Mouse (Mus musculus) heart, embryonic 14.5 days (tissue): ENCODE data around the gene Arhgap18. TPM values are rescaled to one million over a fixed set of nuclear protein-coding genes. Genes with fewer than 3 reads are reported as not detected.

Source experiments
- ATAC-seq: fragments of 200-750 bp; cut with Nextera tagmentation; 2 replicates; pipeline ENCODE4 v1.8.0; 2017; ENCODE audit warnings: low read depth, moderate TSS enrichment; ENCODE audit not compliant: insufficient number of reproducible peaks, insufficient read depth, low FRiP score
- H3K27ac ChIP-seq, 2 experiments: fragments of 200-500 bp in 1 of 2; fragments of 300-500 bp in 1 of 2; sonication (generic) in 1 of 2; replicated peaks in 1 of 2; 2 replicates each; pipeline ENCODE4 v1.5.1; 2012 to 2014; ENCODE audit warnings: low read depth in 2 of 2, low read length in 2 of 2, control low read depth in 1 of 2, mild to moderate bottlenecking in 1 of 2, mixed read lengths in 1 of 2; ENCODE audit not compliant: control insufficient read depth in 1 of 2, insufficient read depth in 1 of 2
- H3K27me3 ChIP-seq: fragments of 300-500 bp; sonication (generic); 2 replicates; pipeline ENCODE4 v1.6.1; 2014; ENCODE audit warnings: mild to moderate bottlenecking, low read length, control low read depth; ENCODE audit not compliant: control insufficient read depth, insufficient read depth
- H3K36me3 ChIP-seq: fragments of 300-500 bp; sonication (generic); 2 replicates; pipeline ENCODE4 v1.6.1; 2014; ENCODE audit warnings: mild to moderate bottlenecking, control low read depth, low read length, mixed read lengths; ENCODE audit not compliant: control insufficient read depth, insufficient read depth
- H3K4me1 ChIP-seq, 2 experiments: fragments of 200-500 bp in 1 of 2; fragments of 300-500 bp in 1 of 2; sonication (generic) in 1 of 2; 2 replicates each; pipeline ENCODE4 v1.6.1; 2012 to 2014; ENCODE audit warnings: low read length in 2 of 2, control low read depth in 1 of 2, mixed read lengths in 1 of 2; ENCODE audit not compliant: control insufficient read depth in 2 of 2, insufficient read depth in 2 of 2
- H3K4me2 ChIP-seq: fragments of 300-500 bp; sonication (generic); 2 replicates; pipeline ENCODE4 v1.6.1; 2014; ENCODE audit warnings: mild to moderate bottlenecking, low read length
- H3K4me3 ChIP-seq, 2 experiments: fragments of 200-500 bp in 1 of 2; fragments of 300-500 bp in 1 of 2; sonication (generic) in 1 of 2; 2 replicates each; pipeline ENCODE4 v1.5.1; 2012 to 2014; ENCODE audit warnings: low read length in 2 of 2, mild to moderate bottlenecking in 2 of 2, control low read depth in 1 of 2, low read depth in 1 of 2, moderate library complexity in 1 of 2; ENCODE audit not compliant: control insufficient read depth in 1 of 2, insufficient read depth in 1 of 2
- H3K9ac ChIP-seq: fragments of 300-500 bp; sonication (generic); 2 replicates; pipeline ENCODE4 v1.6.1; 2014; ENCODE audit warnings: mild to moderate bottlenecking, low read length
- H3K9me3 ChIP-seq: fragments of 300-500 bp; sonication (generic); 2 replicates; pipeline ENCODE4 v1.6.1; 2016; ENCODE audit warnings: low read length, control low read depth; ENCODE audit not compliant: control insufficient read depth
- WGBS: fragments of 180-500 bp; shearing (Covaris S2); extraction: QIAGEN DNeasy Blood & Tissue Kit; methylation state at CpG from one replicate; pipeline ENCODE4 v1.1.7; 2014; 5-methylcytosine and 5-hydroxymethylcytosine counted together
- polyA plus RNA-seq: library from polyadenylated mRNA; unstranded; fragments of >200 nt; fragmentation: Nextera tagmentation; extraction: Ambion mirVana; gene quantifications from 2 replicates; pipeline ENCODE4 v1.2.1, GENCODE M21; 2014

Arhgap18 gene
- polyA plus RNA-seq, 1 experiment from 2014 or later = 44.9 TPM

- Histone ChIP-seq H3K9me3 (no peaks in the 10 kb centered on the region), H3K9ac (no peak overlapping the region), H3K4me1 (peaks cover 0 to 9% of the 10 kb centered on the region in 2 experiments; a peak in 2 of 4 replicates), H3K27ac (no peak overlapping the region), H3K36me3 (no peaks in the 10 kb centered on the region), H3K4me3 (no peak overlapping the region), H3K4me2 (no peak overlapping the region), H3K27me3 (no peaks in the 10 kb centered on the region)
- ATAC-seq = no peak
- WGBS = 92% methylated on average over 3 of the region's 3 CpGs
Measured at GRCm38 (mm10) chr10:26832068-26832467, 78.8 kb downstream of the Arhgap18 start.

- Histone ChIP-seq H3K27ac (no peak overlapping the region), H3K27me3 (no peaks in the 10 kb centered on the region), H3K4me1 (peaks cover 0 to 9% of the 10 kb centered on the region in 2 experiments; a peak in 2 of 4 replicates), H3K9me3 (no peaks in the 10 kb centered on the region), H3K36me3 (no peaks in the 10 kb centered on the region), H3K4me3 (no peak overlapping the region), H3K4me2 (no peak overlapping the region), H3K9ac (no peak overlapping the region)
- no peak for ATAC-seq
- WGBS = 88% methylated on average over 3 of the region's 3 CpGs
Measured at GRCm38 (mm10) chr10:26832669-26833249, 79.5 kb downstream of the Arhgap18 start.

DNA sequence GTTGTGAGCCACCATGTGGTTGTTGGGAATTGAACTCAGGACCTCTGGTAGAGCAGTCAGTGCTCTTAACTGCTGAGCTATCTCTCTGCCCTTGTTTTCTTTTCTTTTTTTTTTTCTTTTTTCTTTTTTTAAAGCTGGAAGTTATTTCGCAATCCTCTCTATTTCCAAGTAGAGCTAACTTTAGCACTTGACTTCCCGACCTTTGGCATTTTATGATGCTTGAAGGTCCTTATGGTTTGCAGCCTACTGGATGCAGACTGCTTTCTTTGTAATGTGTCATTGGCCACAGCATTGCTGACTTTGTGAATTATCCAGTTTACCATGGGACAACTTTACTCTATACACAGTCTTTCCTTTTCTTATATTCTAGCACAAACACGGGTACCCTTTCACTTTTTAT lies 80.2 kb downstream of the Arhgap18 start:
- Histone ChIP-seq H3K27ac (no peak overlapping the region), H3K9ac (no peak overlapping the region), H3K4me2 (no peak overlapping the region), H3K9me3 (no peaks in the 10 kb centered on the region), H3K36me3 (no peaks in the 10 kb centered on the region), H3K4me3 (no peak overlapping the region), H3K4me1 (peaks cover 0 to 6% of the 10 kb centered on the region in 2 experiments; a peak in 2 of 4 replicates), H3K27me3 (no peaks in the 10 kb centered on the region)
- 77% methylated on average over 3 of the region's 3 CpGs for WGBS
- no peak for ATAC-seq

- H3K9me3 ChIP-seq = no peaks in the 10 kb centered on the region
- peaks cover 34% of the 10 kb centered on the region for H3K36me3 ChIP-seq
- WGBS = 80% methylated on average over 4 of the region's 4 CpGs
- no peak overlapping the region for H3K4me3 ChIP-seq
- H3K27me3 ChIP-seq = no peaks in the 10 kb centered on the region
- H3K4me1 ChIP-seq = no peaks in the 10 kb centered on the region
- no peak overlapping the region for H3K27ac ChIP-seq
- H3K4me2 ChIP-seq = no peak overlapping the region
- no peak for ATAC-seq
- H3K9ac ChIP-seq = no peak overlapping the region
Measured at GRCm38 (mm10) chr10:26849311-26849710, 96.1 kb downstream of the Arhgap18 start.

GRCm38 (mm10) chr10:26849854-26850253 lies 96.6 kb downstream of the Arhgap18 start:
- WGBS = 58% methylated on average over 6 of the region's 6 CpGs
- no peak for ATAC-seq
- no peaks in the 10 kb centered on the region for H3K4me1 ChIP-seq
- H3K27me3 ChIP-seq = no peaks in the 10 kb centered on the region
- no peak overlapping the region for H3K4me2 ChIP-seq
- peaks cover 34% of the 10 kb centered on the region for H3K36me3 ChIP-seq
- no peaks in the 10 kb centered on the region for H3K9me3 ChIP-seq
- H3K4me3 ChIP-seq = no peak overlapping the region
- H3K27ac ChIP-seq = no peak overlapping the region
- H3K9ac ChIP-seq = no peak overlapping the region

DNA sequence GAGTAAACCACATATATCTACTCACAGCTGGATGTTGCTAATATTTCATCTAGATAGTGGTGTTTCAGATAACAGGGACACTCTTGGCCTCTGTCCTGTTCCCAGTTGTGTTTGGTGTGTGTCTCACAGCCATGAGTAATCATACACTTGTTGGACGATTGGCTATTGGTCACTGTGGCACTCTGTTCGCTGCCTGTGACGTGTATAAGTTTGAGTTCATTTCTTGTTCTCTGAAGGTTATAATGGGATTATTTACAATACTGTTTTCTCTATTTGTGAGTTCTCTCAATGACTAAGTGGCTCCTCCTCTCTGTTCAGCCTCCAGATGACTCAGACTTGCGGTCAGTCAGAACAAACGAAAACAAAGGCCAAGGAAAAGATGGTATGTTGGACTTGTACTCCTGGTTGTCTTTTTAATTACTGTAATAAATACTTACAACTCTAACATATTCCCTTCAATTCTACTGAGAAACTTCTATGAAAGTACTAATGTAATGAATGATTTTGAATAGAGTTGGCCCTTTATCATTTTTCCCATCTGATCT lies 101.4 kb downstream of the Arhgap18 start:
- 87% methylated on average over 5 of the region's 5 CpGs for WGBS

GRCm38 (mm10) chr10:26855851-26856535 lies 102.8 kb downstream of the Arhgap18 start:
- 78% methylated on average over 8 of the region's 8 CpGs for WGBS
- Histone ChIP-seq H3K4me2 (no peak overlapping the region), H3K27ac (no peak overlapping the region)

More for the DNA sequence above, 101.4 kb downstream of the Arhgap18 start:
- Histone ChIP-seq H3K9ac (no peak overlapping the region), H3K4me2 (no peak overlapping the region), H3K27me3 (no peaks in the 10 kb centered on the region), H3K27ac (no peak overlapping the region), H3K9me3 (no peaks in the 10 kb centered on the region), H3K4me3 (no peak overlapping the region), H3K4me1 (no peaks in the 10 kb centered on the region), H3K36me3 (peaks cover 18% of the 10 kb centered on the region)
- no peak for ATAC-seq

More at GRCm38 (mm10) chr10:26855851-26856535, 102.8 kb downstream of the Arhgap18 start:
- Histone ChIP-seq H3K9ac (no peak overlapping the region), H3K36me3 (peaks cover 11% of the 10 kb centered on the region), H3K9me3 (no peaks in the 10 kb centered on the region), H3K4me1 (no peaks in the 10 kb centered on the region), H3K4me3 (no peak overlapping the region), H3K27me3 (no peaks in the 10 kb centered on the region)
- ATAC-seq = no peak
